Mouse (Mus musculus) yolk sac, embryonic 10.5 days (tissue): ENCODE results near the gene Micall1.

Source experiments
- DNase-seq: peaks from one replicate; pipeline ENCODE4 v3.0.0-alpha.2; 2017; ENCODE audit warnings: low spot score

Gene Micall1

DNA sequence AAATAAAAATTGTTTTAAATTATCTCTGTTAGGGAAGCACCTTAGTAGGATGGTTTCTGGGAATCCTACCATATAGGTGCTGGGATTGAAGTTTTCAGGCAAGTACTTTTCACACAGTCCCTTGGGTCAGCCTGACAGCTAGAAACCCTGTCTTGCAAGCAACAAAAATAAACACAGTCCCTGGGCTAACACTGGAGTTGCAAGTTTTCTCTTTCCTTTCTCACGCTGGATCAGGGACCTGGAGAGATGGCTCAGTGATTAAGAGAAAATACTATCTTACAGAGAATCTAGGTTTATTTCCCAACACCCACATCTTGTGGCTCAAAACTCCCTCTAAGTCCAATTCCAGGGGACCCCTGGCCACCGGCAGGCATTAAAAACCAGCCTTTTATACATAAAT is 11.6 kb upstream of the Micall1 start:
- no peak for DNase-seq

DNA sequence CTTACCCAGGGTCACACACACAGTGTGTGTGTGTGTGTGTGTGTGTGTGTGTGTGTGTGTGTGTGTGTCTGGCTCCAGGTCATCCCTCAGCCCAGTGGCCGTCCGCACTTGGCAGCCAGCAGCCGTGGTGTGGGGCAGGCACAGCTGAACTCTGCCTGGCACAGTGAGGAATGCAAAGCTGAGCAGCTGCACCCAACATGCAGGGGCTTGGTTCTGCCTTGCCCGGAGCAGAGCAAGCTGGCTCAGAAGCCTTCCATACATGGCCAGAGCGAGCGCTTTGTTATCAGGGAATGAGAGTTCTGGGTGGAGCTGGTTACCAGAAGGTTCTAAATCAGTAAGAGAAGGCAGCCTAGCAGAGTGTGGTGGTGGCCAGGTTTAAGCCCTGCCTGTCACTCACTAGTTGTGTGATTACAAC is 11.1 kb upstream of the Micall1 start:
- DNase-seq: peak; percentile 32

DNA sequence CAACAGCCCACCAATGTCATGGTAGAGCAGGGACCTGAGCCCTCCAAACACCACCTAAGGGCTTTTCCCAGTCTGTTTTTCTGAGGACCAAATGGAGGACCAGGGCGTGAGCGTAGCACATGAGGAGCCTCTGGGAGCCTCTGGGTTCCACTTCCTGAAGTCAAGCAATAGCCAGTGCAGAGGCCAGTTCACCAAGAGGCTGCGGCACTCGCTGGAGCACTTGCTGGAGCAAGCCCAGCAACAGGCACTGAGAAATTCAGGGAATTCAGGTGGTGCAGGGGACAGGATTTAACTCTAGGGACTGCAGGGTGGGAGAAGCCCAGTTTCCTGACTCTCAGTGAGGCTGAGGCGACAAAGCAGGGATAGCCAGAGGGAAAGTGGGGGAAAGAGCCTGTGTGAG is 10.5 kb upstream of the Micall1 start:
- no peak for DNase-seq

DNA sequence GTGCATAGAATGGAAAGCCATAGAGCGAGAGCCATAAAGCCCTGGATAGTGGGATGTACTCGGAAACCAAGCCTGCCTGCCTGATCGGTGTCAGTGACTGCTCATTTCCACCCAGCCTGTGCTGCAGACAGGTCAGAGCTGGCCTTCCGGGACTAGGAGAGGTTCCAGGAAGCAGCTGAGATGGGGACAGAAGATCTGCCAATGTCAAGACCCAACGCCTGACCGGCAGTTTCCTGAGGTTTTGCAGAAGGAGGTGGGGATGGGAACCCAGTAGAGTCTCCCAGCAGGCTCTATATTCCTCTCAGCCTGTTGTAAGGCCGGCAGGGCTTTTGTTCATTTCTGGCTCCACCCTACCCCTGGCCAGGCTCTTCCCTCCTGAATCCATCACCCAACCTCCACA is 9.8 kb upstream of the Micall1 start:
- no peak for DNase-seq

DNA sequence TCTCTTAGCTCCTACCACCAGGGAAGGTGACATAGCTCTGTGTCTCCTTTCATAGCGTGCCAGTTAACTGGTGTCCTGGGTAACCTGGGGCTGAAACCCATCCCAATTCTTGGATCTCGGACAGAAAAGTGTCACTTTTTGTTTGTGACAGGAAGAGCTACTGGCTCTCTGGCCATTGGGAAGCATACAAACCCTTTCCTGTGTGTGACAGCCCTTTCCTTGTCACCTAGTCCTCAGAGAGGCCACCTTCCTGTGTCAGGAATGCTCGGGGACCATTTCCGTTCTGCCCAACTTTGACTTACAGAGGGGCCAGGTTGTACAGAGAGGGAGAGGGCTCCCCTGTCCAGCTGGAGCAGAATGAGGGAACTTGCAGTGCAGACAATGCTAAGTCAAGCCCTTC is 9.2 kb upstream of the Micall1 start:
- no peak for DNase-seq

DNA sequence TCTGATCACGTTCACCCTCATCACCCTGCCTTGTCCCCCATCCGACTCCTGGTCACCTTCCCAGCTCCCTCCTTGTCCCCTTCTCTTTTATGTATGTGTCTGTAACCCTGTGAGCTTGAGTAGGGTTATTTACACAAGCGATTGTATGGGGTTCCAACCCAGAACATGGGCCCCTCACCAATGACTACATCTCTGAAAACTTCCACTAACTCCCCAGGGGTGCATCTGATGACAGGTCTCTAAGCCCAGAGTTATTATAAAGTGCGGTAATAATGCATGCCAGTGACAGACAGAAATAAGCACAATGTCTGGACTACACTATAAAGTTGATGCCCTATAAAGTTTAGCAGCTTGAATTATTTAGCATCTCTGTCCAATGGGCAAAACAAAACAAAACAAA is 8.3 kb upstream of the Micall1 start:
- DNase-seq: no peak

DNA sequence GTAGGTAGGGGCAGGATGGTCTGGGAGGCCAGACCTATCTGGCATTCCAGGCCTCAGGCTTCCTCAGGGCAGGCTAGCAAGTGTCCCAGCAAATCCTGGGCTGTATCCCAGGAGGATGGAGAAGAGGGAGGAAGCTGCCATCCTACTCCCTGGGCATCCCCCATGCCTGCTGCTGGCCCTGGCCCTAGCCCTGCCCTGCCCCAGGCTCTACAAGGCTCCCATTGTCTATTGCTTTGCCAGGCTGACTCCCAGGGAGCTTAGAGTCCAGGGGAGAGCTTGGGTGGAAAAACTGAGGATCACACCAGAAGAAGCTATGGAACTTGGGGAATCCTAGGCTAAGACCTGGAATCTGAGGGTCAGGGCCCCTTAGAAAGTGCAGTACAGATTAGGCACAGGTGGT is 7.2 kb upstream of the Micall1 start:
- DNase-seq: no peak

DNA sequence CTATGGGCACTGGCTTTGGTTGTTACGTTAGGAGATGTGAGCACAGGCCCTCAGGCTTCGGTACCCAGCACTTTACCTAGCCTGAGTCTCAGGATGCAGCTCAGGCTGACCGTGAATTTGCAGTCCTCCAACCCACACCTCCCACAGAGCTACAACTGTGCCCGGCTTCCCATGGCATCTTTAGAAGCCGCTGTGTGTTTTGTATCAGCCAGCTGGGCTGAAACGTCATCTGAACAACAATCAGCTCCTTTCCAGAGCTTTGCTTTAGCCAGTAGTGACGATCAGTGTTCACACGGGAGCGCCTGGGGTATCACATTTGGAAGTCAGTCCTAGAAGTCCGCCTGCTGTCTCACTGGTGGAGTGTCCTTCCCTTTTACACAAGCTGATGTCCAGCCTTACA is 5.4 kb upstream of the Micall1 start:
- DNase-seq: no peak

DNA sequence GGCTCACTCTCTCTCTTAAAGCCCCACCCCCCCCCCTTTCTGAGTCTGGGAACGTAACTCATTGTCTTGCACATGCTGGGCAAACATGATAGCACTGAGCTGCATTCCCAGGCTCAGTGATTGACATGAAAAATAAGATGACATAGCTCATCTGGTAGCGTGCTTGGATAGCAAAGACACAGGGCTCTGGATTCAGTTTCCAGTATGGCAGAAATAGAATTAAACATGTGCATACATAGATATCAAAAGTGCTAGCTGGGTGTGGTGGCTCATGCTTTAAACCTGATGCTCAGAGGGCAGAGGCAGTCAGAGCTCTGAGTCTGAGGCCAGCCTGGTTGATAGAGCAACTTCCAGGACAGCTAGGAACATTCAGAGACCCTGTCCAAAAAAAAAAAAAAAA is 2.9 kb upstream of the Micall1 start:
- DNase-seq: no peak

DNA sequence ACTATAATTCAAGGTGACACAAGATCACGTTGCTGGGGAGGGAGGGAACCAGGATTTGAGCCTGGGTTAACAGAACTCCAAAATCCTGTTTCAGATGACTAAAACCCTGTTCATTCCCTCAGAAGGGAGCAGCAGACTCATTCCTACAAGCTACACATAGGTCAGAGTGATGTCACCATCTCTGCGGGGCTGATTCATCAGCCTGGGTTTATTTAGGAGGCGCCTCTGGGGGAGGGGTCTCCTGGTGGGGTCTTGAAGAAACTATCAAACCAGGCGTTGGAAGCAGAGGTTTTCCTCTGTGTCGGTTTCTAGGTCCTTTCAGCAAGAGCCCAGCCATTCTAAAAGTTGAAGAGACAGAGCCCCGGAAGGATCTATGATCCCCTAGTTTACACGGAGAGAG is 732 bp upstream of the Micall1 start:
- DNase-seq: no peak

DNA sequence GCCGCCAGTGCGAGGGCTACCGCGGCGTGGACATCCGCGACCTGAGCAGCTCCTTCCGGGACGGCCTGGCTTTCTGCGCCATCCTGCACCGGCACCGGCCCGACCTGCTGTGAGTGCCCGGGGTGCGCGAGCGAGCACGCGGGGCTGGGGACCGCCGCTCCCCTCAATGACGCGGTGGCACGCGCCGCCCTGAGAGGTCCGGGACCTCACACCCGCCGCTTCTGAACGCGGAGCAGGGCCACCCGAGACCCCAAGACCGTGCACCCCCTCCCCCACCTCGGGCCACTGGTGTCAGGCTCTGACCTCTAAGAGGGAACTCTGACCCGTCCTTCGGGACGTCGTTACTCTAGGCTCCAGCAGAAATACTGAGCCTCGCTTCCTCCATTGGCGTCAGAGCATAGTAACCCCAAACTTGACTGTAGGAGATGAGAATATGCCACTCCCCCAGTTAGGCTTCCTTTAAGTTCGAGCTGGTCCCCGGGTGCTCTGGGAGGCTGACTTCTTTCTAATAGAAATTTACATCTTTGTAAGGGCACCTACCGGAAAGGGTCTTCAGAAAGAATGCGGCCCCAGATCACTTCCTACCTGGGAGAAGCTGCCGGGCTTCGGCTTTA is 730 bp downstream of the Micall1 start:
- DNase-seq: no peak

DNA sequence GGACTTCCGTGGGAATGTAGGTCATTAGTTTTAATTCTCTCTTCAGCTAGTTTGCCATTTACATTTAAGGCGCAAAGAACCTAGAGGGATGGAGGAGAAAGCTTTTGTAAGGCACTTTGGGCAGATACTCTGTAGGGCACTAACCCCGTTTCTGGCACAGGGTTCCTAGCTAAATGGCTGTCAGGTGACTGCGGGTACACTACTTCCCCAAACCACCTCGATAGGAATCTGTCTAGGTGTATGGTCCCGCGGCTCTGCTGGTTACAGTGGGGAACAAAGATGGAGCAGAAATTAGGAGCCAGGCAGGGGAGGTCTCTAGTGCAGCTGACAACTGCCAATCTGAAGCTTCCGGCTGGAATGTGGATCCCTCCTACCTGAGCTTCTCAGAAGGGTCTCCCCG is 1.3 kb downstream of the Micall1 start:
- DNase-seq: no peak

DNA sequence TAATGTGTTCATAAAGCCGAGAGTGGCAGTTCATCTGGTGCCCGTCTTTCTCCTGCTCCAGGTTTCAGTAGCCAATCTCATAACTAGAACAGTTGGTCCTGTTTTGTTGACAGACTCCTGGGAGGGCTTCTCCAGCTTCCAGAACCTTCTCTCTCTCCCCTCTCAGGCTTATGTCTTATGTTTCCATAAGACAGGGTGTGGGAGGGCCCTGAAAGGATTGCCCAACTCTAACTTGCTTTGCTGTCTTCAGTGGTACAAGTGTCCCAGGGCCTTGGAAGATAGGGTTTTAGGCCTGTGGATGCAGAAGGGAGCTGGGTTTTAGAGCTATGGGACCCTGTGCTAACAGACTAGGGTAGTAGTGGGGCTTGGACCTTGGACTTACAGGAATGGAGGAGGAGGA is 1.8 kb downstream of the Micall1 start:
- DNase-seq: no peak

DNA sequence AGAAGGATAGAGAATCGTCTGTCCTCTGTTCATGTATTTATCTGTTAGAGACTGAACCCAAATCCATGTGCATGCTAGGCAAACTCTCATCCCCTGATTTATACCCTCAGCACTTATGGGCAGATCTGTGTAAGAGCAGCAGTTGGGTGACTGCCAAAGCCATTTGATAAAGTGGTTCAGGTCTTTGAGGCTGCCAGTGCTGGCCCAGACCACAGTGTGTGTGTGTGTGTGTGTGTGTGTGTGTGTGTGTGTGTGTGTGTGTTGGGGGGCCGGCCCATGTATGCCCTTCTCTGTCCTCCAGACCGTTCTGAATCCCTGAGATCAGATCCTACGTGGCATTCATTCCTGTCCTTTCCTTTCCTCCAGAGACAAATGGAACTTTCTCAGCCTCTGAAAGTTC is 3.1 kb downstream of the Micall1 start:
- no peak for DNase-seq

DNA sequence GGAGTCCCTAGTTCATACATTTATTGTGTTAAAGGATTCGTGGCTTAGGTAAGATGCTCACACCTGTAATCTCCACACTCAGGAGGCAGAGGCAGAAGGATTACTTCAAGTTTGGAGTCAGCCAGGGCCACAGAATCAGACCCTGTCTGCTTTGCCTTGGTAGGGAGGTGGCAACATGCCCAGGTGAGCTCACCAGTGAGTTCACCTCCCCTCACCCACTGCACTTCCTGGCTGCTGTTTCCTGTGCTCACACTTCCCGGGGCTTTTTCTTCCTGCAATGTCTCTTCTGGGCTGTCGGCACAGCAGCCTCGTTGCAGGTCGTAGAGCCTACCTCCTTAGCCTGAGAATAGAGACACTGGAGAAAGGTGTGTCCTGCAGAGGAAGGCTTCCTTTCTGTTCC is 6.6 kb downstream of the Micall1 start:
- no peak for DNase-seq

DNA sequence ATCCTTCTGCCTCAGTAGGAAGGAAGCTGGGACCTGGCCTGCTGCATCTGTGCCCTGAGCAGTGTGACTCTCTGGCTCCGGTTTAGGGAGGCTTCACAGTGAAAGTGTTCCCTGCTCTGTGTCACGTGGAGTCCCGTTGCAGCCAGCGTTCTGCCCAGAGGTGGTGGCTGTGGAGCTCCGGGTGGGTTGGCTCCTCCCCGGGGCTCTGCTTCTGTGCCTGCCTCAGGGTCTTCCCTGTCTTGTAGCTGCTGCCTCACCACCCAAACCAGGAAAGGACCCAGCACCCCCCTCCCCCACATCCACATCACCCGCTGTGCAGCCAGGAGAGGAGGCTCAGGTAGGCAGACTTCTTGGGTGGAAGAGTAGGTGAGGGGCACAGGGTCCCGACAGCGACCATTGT is 10.8 kb downstream of the Micall1 start:
- no peak for DNase-seq

DNA sequence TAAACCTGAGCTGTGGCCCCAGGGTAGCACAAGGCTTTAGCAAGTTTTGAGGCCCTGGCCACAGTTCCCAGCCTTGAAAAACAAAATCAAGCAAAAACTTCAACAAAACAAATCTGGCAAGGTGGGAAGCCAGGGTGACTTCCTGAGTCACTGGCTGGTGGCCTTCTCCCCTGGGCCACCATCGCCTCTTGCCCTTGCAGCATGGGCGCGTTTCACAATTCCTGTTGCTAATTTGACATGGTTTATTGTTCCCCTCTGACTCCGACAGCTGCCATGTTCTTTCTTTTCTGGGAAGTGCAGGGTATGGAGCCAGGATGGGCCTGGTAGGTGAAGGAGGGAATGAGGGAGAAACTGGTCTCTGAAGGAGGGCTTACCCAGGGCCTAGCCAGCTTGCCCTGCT is 13.4 kb downstream of the Micall1 start:
- DNase-seq: no peak

DNA sequence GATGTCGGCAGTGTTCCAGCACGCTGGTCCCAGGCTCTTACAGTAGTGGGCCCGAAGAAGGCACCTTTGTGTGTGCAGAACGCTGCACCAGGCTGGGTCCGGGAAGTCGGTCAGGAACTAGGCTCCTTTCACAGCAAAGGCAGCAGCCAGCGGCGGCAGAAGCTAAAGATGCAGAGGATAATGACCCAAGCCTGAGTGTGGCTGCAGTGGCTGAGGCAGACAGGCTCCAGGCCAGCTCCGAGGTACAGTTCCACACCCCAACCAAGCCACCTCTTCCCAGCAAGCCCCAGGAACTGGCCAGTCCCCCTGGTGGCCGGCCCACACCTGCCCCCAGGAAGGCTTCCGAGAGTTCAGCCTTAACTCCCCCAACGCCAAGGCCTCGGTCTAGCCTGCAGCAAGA is 13.8 kb downstream of the Micall1 start:
- no peak for DNase-seq

DNA sequence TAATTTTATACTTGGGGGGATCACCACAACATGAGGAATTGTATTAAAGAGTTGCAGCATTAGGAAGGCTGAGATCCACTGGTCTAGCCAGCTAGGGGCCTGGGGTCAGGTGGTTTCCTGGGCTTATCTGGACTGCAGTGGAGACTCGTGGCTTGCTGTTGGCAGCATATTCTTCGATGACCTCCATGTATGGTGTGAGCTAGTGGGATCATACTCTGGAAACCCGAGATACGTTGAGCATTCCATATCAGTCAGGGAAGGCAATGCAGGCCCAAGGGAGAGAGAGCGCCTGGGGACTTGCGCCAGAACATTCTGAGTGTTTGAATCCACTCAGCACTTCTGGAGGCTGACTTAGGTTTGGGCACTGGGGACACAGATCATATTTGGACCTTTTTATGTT is 15.1 kb downstream of the Micall1 start:
- DNase-seq: no peak

DNA sequence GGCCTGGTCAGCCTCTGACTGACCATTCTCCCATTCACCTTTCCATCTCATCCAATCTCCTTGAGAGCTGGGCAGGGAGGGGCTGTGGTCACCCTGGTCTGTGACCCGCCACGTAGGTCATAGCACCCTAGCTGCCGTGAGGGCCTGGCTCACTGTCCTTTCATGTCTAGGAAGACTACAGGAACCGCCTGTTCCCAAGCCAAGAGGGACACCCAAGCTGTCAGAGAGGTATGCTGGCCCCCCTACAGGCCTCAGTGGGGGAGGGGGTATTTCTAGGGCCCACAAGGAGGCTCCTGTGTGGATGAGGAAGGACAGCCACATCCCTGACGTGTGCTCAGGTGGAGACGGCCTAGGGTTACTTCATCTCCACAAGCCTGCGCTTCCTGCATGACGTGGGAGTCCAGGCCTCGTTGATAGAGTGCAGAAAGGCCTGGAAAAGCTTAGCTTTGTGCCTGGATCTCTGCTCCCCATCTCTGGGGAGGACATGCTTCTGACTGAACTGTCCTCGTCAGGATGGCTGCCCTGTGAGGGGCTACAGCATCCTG is 15.7 kb downstream of the Micall1 start:
- no peak for DNase-seq

DNA sequence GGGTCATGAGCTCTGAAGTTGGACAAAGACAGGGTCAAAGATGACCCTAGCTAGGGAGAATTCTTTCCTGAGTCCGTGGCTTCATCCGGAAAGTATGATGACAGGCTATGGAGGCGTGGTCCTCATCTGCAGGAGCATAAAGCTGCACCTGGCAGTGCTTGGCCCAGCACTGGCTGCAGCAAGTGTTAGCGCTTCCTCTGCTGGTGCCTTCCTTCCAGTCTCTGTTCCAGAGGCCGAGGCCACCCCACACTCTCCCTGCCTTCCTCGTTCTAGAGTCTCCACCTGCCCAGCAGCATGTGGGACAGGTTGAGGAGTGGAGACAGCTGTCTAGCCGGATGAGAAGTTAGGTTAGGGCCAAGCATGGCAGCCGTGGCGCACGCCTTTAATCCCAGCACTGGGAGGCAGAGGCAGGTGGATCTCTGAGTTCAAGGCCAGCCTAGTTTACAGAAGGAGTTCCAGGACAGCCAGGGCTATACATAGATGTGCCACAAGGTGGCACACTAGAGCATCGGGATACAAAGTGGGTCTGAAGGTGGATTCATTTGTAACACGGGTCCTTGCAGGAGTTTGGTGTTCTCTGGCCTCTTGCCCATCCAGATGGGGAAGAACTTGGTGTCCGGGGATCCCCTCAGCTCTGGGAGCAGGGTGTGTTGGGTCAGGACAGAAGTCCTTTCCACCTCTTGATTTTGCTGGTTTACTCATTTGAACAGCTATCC is 17.7 kb downstream of the Micall1 start:
- DNase-seq: no peak

DNA sequence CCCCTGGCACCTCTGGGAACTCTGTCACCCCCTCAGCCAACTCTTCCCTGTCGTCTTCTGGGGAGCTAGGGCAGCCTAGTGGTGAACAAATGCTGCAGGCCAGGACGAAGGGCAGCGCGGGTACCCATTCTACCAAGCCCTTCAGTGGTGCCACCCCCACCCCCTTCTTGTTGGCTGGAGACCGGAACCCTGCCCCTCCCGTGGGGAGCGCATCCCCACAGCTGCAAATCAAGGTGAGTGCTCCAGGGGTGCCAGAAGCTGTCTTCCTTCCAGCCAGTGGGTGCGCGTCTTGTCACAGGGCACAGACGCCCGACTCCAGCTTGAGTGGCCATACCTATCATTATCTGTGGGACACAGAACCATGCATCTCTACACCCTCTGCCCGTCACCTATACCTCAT is 18.4 kb downstream of the Micall1 start:
- DNase-seq: no peak

DNA sequence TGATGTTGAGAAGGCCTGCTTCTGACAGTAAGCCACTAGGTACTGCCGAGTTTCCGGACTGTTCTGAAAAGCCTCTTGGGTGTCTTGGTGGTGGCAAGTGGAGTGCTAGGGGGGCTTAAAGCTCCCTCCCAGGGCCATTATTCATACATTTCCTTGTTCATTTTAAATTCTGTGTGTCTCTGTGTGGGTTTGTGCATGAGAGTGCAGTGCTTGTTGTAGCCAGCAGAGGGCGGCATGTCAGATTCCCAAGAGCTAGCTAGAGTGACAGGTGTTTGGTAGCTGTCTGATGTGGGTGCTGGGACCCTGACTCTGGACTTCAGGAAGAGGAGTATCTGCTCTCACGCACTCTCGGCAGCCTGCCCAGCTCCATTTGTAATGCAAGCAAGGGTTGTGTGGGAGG is 19.5 kb downstream of the Micall1 start:
- no peak for DNase-seq

DNA sequence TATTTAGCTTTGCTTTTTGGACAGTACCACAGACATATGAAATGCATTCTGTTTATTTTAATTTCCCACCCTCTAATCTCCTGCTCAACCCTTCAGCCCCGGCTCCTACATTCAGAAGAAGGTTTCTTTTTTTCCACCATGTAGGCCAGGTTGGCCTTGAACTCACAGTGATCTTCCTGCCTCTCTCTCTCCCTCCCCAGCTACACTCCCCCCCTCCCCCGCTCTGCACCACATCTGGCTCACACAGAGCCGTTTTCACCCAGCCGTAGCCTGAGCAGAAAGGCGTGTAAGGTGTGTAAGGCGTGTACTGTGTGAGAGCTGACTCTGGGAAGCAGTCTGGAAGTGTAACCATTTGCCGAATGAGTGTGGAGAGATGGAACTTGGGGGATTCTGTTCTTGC is 20.6 kb downstream of the Micall1 start:
- DNase-seq: no peak
